Mouse (Mus musculus): ENCODE results near the gene Nox3. TPM values are rescaled to one million over a fixed set of nuclear protein-coding genes. Genes with fewer than 3 reads are reported as not detected.

Nox3 gene
- total RNA-seq, 2 experiments from 2014 or later, result not detected

DNA sequence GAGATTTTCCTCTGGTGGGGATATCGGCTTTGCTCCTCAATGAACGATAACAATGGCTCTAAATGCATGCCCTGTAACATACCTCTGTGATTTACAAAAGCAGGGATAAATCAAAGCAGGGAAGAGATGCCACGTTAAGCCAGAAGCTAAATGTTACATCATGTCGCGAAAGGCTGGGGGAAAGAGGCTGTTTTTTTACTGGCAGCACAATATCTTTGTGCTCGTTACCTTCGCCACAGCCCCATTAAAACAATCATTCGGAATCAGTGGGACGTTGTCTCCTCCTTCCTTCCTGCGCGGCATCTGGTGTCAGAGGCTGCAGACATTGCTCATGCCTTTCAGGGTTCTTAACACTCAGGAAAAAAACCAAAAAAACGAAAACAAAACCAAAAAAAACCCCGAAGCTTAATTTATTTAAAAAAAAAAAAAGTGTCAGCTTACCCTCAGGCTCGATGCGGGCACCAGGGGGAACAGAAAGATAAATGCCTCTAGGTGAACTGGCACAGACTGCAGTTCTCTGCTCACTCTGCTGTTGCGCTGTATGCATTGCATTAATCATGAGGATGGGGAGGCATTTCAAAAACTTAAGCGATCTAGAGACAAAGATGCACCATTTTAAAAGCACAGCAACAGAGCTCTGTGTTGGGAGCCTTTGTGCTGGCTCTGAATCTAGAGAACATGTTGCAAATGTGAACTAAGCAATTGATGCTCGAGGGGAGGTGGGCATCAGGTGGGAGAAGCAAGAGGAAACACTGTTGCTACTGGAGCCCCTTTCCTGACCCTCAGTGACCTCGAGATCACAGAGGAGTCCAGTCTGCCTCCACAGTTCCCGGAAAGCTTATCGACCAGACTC, 84.9 kb downstream of the Nox3 start:
- DNase-seq (ENCODE audit: low spot score in 2 of 2), result no peak

DNA sequence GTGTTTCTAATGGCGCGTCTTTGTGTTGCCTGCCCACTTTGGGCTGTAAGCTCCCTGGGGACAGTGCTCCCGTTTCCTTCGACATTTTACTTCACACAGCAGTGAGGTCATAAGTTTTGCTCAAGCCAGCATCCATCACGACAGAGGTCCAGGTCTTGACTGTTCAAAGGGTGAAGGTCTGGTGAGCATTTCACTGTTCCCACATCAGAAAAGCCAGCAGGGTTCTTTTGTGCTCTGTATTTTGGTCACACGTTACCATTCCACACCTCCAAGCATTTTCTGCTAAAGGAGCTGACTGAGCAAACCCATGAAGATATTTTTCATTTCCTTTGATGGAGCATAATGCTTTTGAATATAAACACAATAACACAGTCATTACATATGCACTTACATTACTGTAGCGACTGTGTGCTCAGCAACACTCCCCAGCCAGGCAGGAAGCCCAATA, 85.7 kb downstream of the Nox3 start:
- DNase-seq (ENCODE audit: low spot score in 2 of 2), result no peak

DNA sequence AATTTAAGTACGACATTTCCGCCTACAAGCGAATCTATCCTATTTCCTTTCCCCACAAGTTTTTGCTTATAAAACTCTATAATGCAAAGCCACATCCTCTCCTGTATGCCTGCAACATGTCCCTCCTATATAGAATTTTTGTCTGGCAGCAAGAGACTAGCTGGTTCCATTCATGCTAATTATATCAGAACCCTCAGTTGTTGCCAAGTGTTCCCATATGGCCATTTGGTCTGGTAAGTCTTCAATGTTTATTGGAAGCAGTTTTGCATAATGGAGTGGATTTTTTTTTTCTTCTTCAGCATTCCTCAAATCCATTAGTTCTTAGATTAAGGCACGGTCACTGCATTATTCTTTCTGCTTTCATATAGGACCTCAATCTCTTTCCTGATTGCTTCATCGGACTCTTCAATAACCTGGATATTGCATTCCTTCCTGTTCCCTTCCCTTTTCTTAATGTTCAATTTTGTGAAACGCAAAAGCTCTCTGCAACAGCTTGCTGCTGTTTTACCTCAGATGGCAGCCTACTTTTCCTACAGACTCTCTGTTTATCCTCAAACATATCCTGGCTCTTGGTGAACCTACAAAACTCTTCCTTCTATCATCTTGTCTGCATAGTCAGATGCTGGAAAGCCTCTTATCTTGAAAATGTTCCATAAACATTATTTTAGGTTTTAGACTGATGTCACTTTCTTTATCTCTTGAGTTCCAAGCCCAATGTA, 92.9 kb downstream of the Nox3 start:
- DNase-seq (ENCODE audit: low spot score in 2 of 2), result no peak

DNA sequence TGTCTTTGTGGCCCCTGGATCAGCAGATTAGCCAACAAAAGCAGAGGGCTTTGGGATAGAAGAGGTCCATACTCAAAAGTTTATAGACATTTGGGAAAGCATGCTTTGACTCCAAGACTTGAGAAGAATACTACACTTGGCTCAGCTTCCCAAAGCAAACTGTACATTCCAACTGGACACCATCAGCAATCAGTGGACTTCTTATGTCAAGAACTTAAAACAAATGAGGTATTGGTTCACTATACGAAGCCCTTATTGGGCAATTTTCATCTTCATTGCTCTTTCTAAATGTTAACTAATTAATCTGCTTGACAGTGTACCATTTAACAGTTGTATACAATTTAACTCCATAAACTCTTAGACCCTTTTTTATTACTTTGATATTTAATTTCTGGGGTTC, 97.7 kb downstream of the Nox3 start:
- no peak for DNase-seq (ENCODE audit: low spot score in 2 of 2)

DNA sequence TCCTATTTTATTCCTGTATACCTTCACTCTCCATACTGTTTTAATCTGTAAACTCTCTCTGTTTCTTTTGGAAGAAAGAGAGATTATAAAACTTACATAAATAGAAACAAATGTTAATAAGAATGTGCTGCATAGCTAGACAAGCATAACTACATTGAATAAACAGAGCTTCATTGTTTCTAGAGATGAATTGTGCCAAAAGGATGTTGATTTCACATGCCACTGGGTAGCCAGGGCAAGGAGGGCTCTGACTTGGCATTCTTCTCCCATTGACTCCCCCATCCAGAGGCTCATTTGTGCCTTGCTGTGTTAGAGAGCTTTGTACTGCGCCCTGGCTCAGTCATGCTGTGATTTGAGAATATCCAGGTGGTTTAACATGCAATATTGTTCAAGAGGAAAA, 98.2 kb downstream of the Nox3 start:
- DNase-seq (ENCODE audit: low spot score in 2 of 2), result no peak

DNA sequence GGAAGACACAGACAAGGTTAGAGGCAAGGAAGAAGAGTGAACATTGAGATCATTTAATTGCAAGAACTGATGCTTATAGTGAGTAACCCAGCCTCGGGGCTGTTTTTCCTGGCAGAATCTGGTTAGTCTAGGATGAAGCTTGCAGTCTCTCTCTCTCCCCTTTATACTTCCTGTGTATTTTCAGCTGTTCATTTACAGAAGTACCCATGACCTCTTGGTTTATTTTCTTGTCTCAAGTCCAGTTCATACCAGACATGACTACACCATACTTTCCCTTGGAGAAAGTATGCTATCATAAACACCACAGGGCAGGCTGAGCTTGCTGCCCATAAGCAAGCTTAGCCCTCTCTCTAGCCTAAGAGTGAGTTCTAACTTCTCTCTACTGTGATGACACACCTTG, 98.9 kb downstream of the Nox3 start:
- no peak for DNase-seq (ENCODE audit: low spot score in 2 of 2)

Other genes with a start within 250 kb of the Nox3 start
- under 1 TPM in 1 of 2 experiments, not detected in 1; 0.60 TPM for gene Cldn20, start 163.7 kb downstream of the Nox3 start, total RNA-seq (2021)
- gene Tfb1m, start 138.5 kb downstream of the Nox3 start, total RNA-seq (2021), result 10 to 100 TPM; 10.2 to 11.9 TPM